ENCODE assay signal across 26 mouse cellular contexts in the genomic region with DNA sequence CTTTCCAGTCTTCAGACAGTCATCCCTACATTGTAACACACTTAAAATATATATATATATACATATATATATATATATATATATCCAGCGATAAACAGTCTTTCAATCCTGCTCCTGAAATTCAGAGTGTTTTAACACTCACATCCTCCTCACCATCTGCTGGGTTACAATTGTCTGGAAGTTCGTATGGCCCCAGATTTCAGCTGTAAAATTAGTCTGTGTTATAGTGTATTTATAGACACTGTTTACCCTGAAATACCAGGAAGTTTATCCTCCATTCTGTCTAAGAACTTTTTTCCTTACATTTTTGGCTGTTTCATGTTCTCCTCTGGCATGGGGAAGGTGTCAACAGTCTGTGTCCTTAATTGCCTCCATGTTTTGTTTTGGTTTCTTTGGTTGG.
DNase-seq lines count a peak whose midpoint lies in the region; TF ChIP-seq lines count a peak whose summit lies in the region.
"Had no signal": no experiment of that assay in that cellular context is flagged by ENCODE, and none has a peak within 500 bp of the region (broad histone marks: within the 10 kb centered on the region; RNA-seq: fewer than 3 reads in every experiment).

No protein-coding gene starts in this region.

- TF ChIP-seq CTCF in left cerebral cortex, adult 2 months (IDR thresholded peaks at IDR 0.05): no peak

- H3K4me3 ChIP-seq in left cerebral cortex, adult 2 months: no peak overlapping the region
- H3K4me3 ChIP-seq: erythroblast, embryonic 14.5 days; forebrain, embryonic 12.5 days; heart, embryonic 10.5 days; heart, embryonic 15.5 days; intestine, embryonic 15.5 days; layer of hippocampus, adult 2 months; liver, embryonic 12.5 days had no signal

- intact Hi-C loops in left cerebral cortex, adult 2 months (cut with DNase I): no loop called here
- intact Hi-C loops in left cerebral cortex, postnatal 25 days (cut with DNase I): loop anchor here (2.0 kb wide), 1 partner anchor 98 kb away; no protein-coding TSS in a partner anchor

- DNase-seq in frontal cortex, adult 2 months (ENCODE audit: extremely low spot score in 1 of 2, low spot score in 1 of 2): peak; percentile 42 to 70
- DNase-seq in frontal cortex, postnatal 10 days (ENCODE audit: low spot score in 2 of 2): no peak
- DNase-seq in left cerebral cortex, adult 18-20 months (ENCODE audit: low spot score in 2 of 2): peak; percentile 15 to 17
- DNase-seq in left cerebral cortex, adult 2 months (ENCODE audit: extremely low spot score in 1 of 2, low spot score in 2 of 2): no peak
- DNase-seq in brain, adult 2 months (ENCODE audit: low read depth, low spot score): peak; percentile 85
- DNase-seq in left cerebral cortex, postnatal 25 days (ENCODE audit: low spot score in 2 of 2): peak; percentile 23 to 85
- DNase-seq in urinary bladder, adult 18-20 months (ENCODE audit: low spot score in 2 of 2): no peak
- DNase-seq: adrenal gland, postnatal 10 days; cerebellum, adult 18-20 months; cerebellum, postnatal 10 days; gastrocnemius, postnatal 25 days; kidney, adult 2 months; kidney, postnatal 36 days; liver, postnatal 0 days; lung, postnatal 36 days; thymus, adult 2 months; thymus, postnatal 36 days had no signal

- no peak overlapping the region for H3K27ac ChIP-seq in left cerebral cortex, adult 2 months
- H3K27ac ChIP-seq: forebrain, embryonic 12.5 days; heart, embryonic 10.5 days; heart, embryonic 15.5 days; hindbrain, postnatal 0 days; intestine, embryonic 15.5 days; layer of hippocampus, adult 2 months; liver, embryonic 12.5 days; stomach, postnatal 0 days had no signal

Comparison
In these comparisons a context has a peak if more than half of its experiments do, and no peak if none do; other contexts are left out.
1. DNase-seq: peak in frontal cortex, adult 2 months (2 of 2), left cerebral cortex, adult 18-20 months (2 of 2), brain, adult 2 months (single experiment) and left cerebral cortex, postnatal 25 days (2 of 2); none in frontal cortex, postnatal 10 days (0 of 2), left cerebral cortex, adult 2 months (0 of 2) and urinary bladder, adult 18-20 months (0 of 2).